In genomic region chr9:123852449-123853390, GRCm38 (mm10) we compare ENCODE assay signal across 8 mouse cellular contexts. TPM values are rescaled to one million over a fixed set of nuclear protein-coding genes. Genes with fewer than 3 reads are reported as not detected.
DNase-seq lines count a peak whose midpoint lies in the region; ATAC-seq lines count a peak whose summit lies in the region.

No protein-coding gene starts in this region.

- H3K9ac ChIP-seq in heart, embryonic 14.5 days (ENCODE audit: low read length): peak overlapping the region; percentile 59

- 53% methylated on average over 5 of the region's 5 CpGs for WGBS in heart, embryonic 14.5 days
- WGBS in hindbrain, embryonic 10.5 days: 68% methylated on average over 5 of the region's 5 CpGs

- peak overlapping the region; percentile 70 for H3K4me2 ChIP-seq in heart, embryonic 14.5 days (ENCODE audit: low read length)

- peak overlapping the region; percentile 23 to 30; a peak in 1 of 4 replicates for H3K27ac ChIP-seq in heart, embryonic 14.5 days (replicated peaks in 1 of 2; ENCODE audit: control insufficient read depth in 1 of 2, insufficient read depth in 1 of 2, low read depth in 2 of 2, low read length in 2 of 2)
- H3K27ac ChIP-seq in hindbrain, embryonic 10.5 days: peak overlapping the region; percentile 74

- no peak for ATAC-seq in heart, embryonic 14.5 days (ENCODE audit: insufficient number of reproducible peaks, insufficient read depth, low FRiP score, low read depth)
- no peak for ATAC-seq in granulocyte monocyte progenitor cell, adult 5-6 weeks (replicated peaks; ENCODE audit: poor library complexity, severe bottlenecking)

- intact Hi-C loops in heart, postnatal 25 days (cut with DNase I): no loop called here

- H3K4me1 ChIP-seq in heart, embryonic 14.5 days (ENCODE audit: control insufficient read depth in 2 of 2, insufficient read depth in 2 of 2, low read length in 2 of 2): peaks cover 2 to 14% of the 10 kb centered on the region in 2 experiments; a peak in 3 of 4 replicates
- H3K4me1 ChIP-seq in hindbrain, embryonic 10.5 days (replicated peaks): peaks cover 18% of the 10 kb centered on the region

- H3K36me3 ChIP-seq in heart, embryonic 14.5 days (ENCODE audit: control insufficient read depth, insufficient read depth, low read length): no peaks in the 10 kb centered on the region
- H3K36me3 ChIP-seq in hindbrain, embryonic 10.5 days: no peaks in the 10 kb centered on the region

- H3K9me3 ChIP-seq in heart, embryonic 14.5 days (ENCODE audit: control insufficient read depth, low read length): no peaks in the 10 kb centered on the region
- no peaks in the 10 kb centered on the region for H3K9me3 ChIP-seq in hindbrain, embryonic 10.5 days

- peak overlapping the region; percentile 3 to 39; a peak in 3 of 4 replicates for H3K4me3 ChIP-seq in heart, embryonic 14.5 days (ENCODE audit: control insufficient read depth in 1 of 2, insufficient read depth in 1 of 2, low read depth in 1 of 2, low read length in 2 of 2)
- peak overlapping the region; percentile 78 for H3K4me3 ChIP-seq in hindbrain, embryonic 10.5 days

- H3K27me3 ChIP-seq in heart, embryonic 14.5 days (ENCODE audit: control insufficient read depth, insufficient read depth, low read length): no peaks in the 10 kb centered on the region
- H3K27me3 ChIP-seq in hindbrain, embryonic 10.5 days (ENCODE audit: insufficient read depth, poor library complexity, severe bottlenecking): no peaks in the 10 kb centered on the region

- DNase-seq in heart, postnatal 25 days (ENCODE audit: low spot score): no peak
- peak; percentile 19 for DNase-seq in ZHBTc4 (ENCODE audit: low read depth, low spot score)
- no peak for DNase-seq in hindbrain, embryonic 10.5 days (ENCODE audit: low spot score)
- DNase-seq in mesoderm, embryonic 11.5 days (ENCODE audit: low read depth, low spot score): peak; percentile 8
- DNase-seq in adipocyte (ENCODE audit: low spot score): no peak
- DNase-seq in thymus, postnatal 4 days: no peak

RNA-seq across cellular contexts. Expression of gene Fyco1, which starts 1.0 kb away (rescaled TPM):
- polyA plus RNA-seq in heart, embryonic 14.5 days (2014; fragmentation: Nextera tagmentation; extraction: Ambion mirVana): 33.1 and 36.3 TPM in 2 replicates
- 100 to 1,000 TPM; 262 to 274 TPM for total RNA-seq in heart, postnatal 25 days (2021)
- 8.5 and 9.4 TPM in 2 replicates for polyA plus RNA-seq in hindbrain, embryonic 10.5 days (2016; fragmentation: Nextera tagmentation; extraction: Ambion mirVana)
- total RNA-seq in granulocyte monocyte progenitor cell, adult 5-6 weeks (2014; fragmentation: Nextera tagmentation): 19.1 and 28.6 TPM in 2 replicates
- total RNA-seq in granulocyte monocyte progenitor cell, adult 5-6 weeks (2017): 10.7 and 15.1 TPM in 2 replicates

RNA-seq across cellular contexts. Expression of gene Xcr1, which starts 9.1 kb away (rescaled TPM):
- polyA plus RNA-seq in heart, embryonic 14.5 days (2014; fragmentation: Nextera tagmentation; extraction: Ambion mirVana): not detected in 2 replicates
- total RNA-seq in heart, postnatal 25 days (2021): not detected
- polyA plus RNA-seq in hindbrain, embryonic 10.5 days (2016; fragmentation: Nextera tagmentation; extraction: Ambion mirVana): 0.05 TPM in 1 of 2 replicates, not detected in the other
- total RNA-seq in granulocyte monocyte progenitor cell, adult 5-6 weeks (2014; fragmentation: Nextera tagmentation): not detected in 2 replicates
- 0.13 TPM in 1 of 2 replicates, not detected in the other for total RNA-seq in granulocyte monocyte progenitor cell, adult 5-6 weeks (2017)

RNA-seq across cellular contexts. Expression of gene Cxcr6, which starts 46.4 kb away (rescaled TPM):
- polyA plus RNA-seq in heart, embryonic 14.5 days (2014; fragmentation: Nextera tagmentation; extraction: Ambion mirVana): 0.14 and 0.47 TPM in 2 replicates
- total RNA-seq in heart, postnatal 25 days (2021): under 1 TPM in 1 of 2 experiments, not detected in 1; 0.21 TPM
- 0.09 TPM in 1 of 2 replicates, not detected in the other for polyA plus RNA-seq in hindbrain, embryonic 10.5 days (2016; fragmentation: Nextera tagmentation; extraction: Ambion mirVana)
- not detected in 2 replicates for total RNA-seq in granulocyte monocyte progenitor cell, adult 5-6 weeks (2014; fragmentation: Nextera tagmentation)
- total RNA-seq in granulocyte monocyte progenitor cell, adult 5-6 weeks (2017): not detected in 2 replicates

Comparison
In these comparisons a context has a peak if more than half of its experiments do, and no peak if none do; other contexts are left out.
1. DNase-seq: peak in ZHBTc4 (single experiment) and mesoderm, embryonic 11.5 days (single experiment); none in heart, postnatal 25 days (single experiment), hindbrain, embryonic 10.5 days (single experiment), adipocyte (single experiment) and thymus, postnatal 4 days (single experiment).
2. RNA of gene Fyco1, which starts 1.0 kb away (total RNA-seq): 262 to 274 TPM in heart, postnatal 25 days; 10.7 to 28.6 TPM in granulocyte monocyte progenitor cell, adult 5-6 weeks; every median in the first group is over 4 times any median in the second.